Mouse (Mus musculus) liver, postnatal 0 days (tissue): ENCODE measurements at regions not wholly inside any gene's neighbourhood (a gene's known extent, or its start where the extent isn't known, plus 50 kb on each side); places are given as distances from the start of the nearest gene placed in this dataset.

Source experiments
- ATAC-seq: fragments of 200-750 bp; cut with Nextera tagmentation; 2 replicates; pipeline ENCODE4 v1.8.0; 2017; ENCODE audit warnings: mild to moderate bottlenecking, moderate library complexity
- DNase-seq: peaks from one replicate; pipeline ENCODE4 v3.0.0-alpha.2; 2016
- H3K27ac ChIP-seq: fragments of 300-500 bp; sonication (generic); 2 replicates; pipeline ENCODE4 v1.5.1; 2014; ENCODE audit warnings: antibody characterized with exemption, moderate library complexity, mild to moderate bottlenecking, low read depth
- H3K27me3 ChIP-seq: fragments of 300-500 bp; sonication (generic); 2 replicates; pipeline ENCODE4 v1.6.1; 2014; ENCODE audit warnings: low read length, control low read depth, mixed read lengths; ENCODE audit not compliant: insufficient read depth
- H3K36me3 ChIP-seq: fragments of 300-500 bp; sonication (generic); replicated peaks from 2 replicates; pipeline ENCODE4 v1.6.1; 2014; ENCODE audit warnings: mild to moderate bottlenecking, control low read depth, low read length, moderate library complexity, mixed read lengths; ENCODE audit not compliant: insufficient read depth
- H3K4me1 ChIP-seq: fragments of 300-500 bp; sonication (generic); 2 replicates; pipeline ENCODE4 v1.6.1; 2014; ENCODE audit warnings: antibody characterized with exemption, mild to moderate bottlenecking, control low read depth; ENCODE audit not compliant: insufficient read depth
- H3K4me2 ChIP-seq: fragments of 300-500 bp; sonication (generic); 2 replicates; pipeline ENCODE4 v1.6.1; 2014; ENCODE audit warnings: low read depth, mild to moderate bottlenecking, low read length, moderate library complexity, mixed read lengths
- H3K4me3 ChIP-seq: fragments of 300-500 bp; sonication (generic); 2 replicates; pipeline ENCODE4 v1.5.1; 2014; ENCODE audit warnings: low read depth, low read length
- H3K9ac ChIP-seq: fragments of 300-500 bp; sonication (generic); replicated peaks from 2 replicates; pipeline ENCODE4 v1.6.1; 2014; ENCODE audit warnings: mild to moderate bottlenecking, moderate library complexity
- H3K9me3 ChIP-seq: fragments of 300-500 bp; sonication (generic); 2 replicates; pipeline ENCODE4 v1.6.1; 2016; ENCODE audit warnings: mild to moderate bottlenecking, control low read depth, low read length, mixed read lengths
- CTCF ChIP-seq: sonication (generic); IDR thresholded peaks from 2 replicates; pipeline ENCODE4 v1.5.1; 2016; ENCODE audit warnings: antibody characterized with exemption, low read depth
- EP300 ChIP-seq: IDR thresholded peaks from 2 replicates; pipeline ENCODE4 v1.6.1; 2016; ENCODE audit warnings: antibody characterized with exemption, low read depth, mild to moderate bottlenecking
- WGBS: fragments of 180-500 bp; shearing (Covaris S2); extraction: QIAGEN DNeasy Blood & Tissue Kit; methylation state at CpG from one replicate; pipeline ENCODE4 v1.1.7; 2014; ENCODE audit not compliant: insufficient replicate concordance; 5-methylcytosine and 5-hydroxymethylcytosine counted together

DNA sequence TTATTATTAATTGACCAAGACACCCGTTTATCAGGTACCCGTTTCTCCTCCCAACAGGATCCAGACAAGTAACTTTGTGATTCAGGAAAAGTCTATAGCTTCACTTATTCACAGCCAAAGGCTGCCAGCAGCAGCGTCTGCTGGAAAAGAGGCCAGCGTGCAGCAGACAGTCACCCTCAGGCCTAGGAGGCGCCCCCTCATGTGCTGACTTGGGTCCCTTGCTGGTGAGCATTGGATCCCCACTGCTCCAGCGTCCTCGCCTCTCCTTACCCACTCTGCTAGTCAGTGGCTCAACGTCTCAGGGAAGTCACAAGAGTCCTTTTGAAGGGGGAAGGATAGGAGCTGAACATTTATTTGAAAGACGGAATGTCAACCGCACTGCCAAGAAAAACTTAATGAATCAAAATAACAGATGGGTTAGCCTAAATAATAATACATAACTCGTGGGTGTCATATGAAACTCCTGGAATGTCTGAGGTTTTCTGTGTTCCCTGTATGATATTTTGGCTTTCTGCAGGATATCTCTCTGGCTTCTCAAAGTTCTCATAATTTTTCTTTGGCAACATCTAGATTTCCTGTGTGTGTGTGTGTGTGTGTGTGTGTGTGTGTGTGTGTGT, 256.6 kb upstream of the Fn1 start:
- DNase-seq: no peak
- WGBS: 76% methylated on average over 11 of the region's 11 CpGs

DNA sequence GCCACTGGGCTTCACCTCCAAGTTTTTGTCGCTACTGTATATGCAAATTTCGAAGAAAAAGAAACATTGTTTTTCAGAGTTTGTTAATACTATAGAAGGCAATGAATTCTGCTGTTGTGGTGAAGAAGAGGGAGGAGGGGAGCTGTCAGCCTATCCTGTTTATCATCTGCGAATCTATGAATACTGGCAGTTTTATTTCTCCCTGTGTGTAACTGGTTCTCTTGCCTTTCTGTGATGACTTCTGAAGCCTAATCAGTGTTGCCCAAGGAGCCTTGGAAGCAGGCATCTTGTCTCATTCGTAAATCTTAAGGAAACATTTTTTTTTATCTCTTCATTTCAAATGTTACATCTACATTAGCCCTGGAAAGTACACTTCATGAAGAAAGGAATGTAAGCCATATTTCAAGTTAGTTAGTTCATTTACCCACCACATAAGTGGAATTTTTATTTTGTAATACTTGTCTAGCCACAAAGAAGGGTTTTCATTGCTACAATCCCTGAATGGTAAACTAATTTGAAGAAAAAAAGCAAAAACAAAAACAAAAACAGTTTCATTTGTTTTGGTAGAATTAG, 251.5 kb upstream of the Fn1 start:
- no peak for TF ChIP-seq CTCF
- TF ChIP-seq EP300: no peak
- DNase-seq (no peak), ATAC-seq (no peak)
- WGBS: 74% methylated on average over 4 of the region's 4 CpGs
- H3K9me3 ChIP-seq: no peaks in the 10 kb centered on the region
- H3K27ac ChIP-seq: no peak overlapping the region
- H3K4me3 ChIP-seq: no peak overlapping the region
- H3K4me2 ChIP-seq: no peak overlapping the region
- H3K9ac ChIP-seq: no peak overlapping the region
- no peaks in the 10 kb centered on the region for H3K4me1 ChIP-seq
- H3K27me3 ChIP-seq: no peaks in the 10 kb centered on the region
- H3K36me3 ChIP-seq: no peaks in the 10 kb centered on the region

More for the DNA sequence above, 256.6 kb upstream of the Fn1 start:
- TF ChIP-seq CTCF: no peak
- no peak for TF ChIP-seq EP300
- ATAC-seq: no peak
- no peak overlapping the region for H3K9ac ChIP-seq
- no peak overlapping the region for H3K4me3 ChIP-seq
- no peaks in the 10 kb centered on the region for H3K9me3 ChIP-seq
- H3K4me1 ChIP-seq: peaks cover 7% of the 10 kb centered on the region
- no peak overlapping the region for H3K4me2 ChIP-seq
- H3K27me3 ChIP-seq: no peaks in the 10 kb centered on the region
- no peak overlapping the region for H3K27ac ChIP-seq
- no peaks in the 10 kb centered on the region for H3K36me3 ChIP-seq

GRCm38 (mm10) chr1:71900106-71901074, 247.4 kb upstream of the Fn1 start:
- no peak for ATAC-seq
- Histone ChIP-seq H3K27ac (no peak overlapping the region), H3K27me3 (no peaks in the 10 kb centered on the region), H3K4me1 (peaks cover 7% of the 10 kb centered on the region), H3K4me2 (no peak overlapping the region), H3K36me3 (no peaks in the 10 kb centered on the region), H3K4me3 (no peak overlapping the region), H3K9me3 (no peaks in the 10 kb centered on the region), H3K9ac (no peak overlapping the region)
- TF ChIP-seq CTCF: 0 out of 2 replicates have a peak, but pooled peaks have one; percentile 3
- no peak for TF ChIP-seq EP300
- DNase-seq: no peak
- 55% methylated on average over 8 of the region's 9 CpGs for WGBS

- DNase-seq: no peak
- Histone ChIP-seq H3K9ac (no peak overlapping the region), H3K36me3 (no peaks in the 10 kb centered on the region), H3K4me1 (peaks cover 7% of the 10 kb centered on the region), H3K9me3 (no peaks in the 10 kb centered on the region), H3K4me3 (no peak overlapping the region), H3K27me3 (no peaks in the 10 kb centered on the region), H3K27ac (no peak overlapping the region), H3K4me2 (no peak overlapping the region)
- WGBS: 44% methylated on average over 8 of the region's 8 CpGs
- ATAC-seq: no peak
- no peak for TF ChIP-seq CTCF
- no peak for TF ChIP-seq EP300
Measured at GRCm38 (mm10) chr1:71899128-71899527, 246.1 kb upstream of the Fn1 start.

GRCm38 (mm10) chr1:71898198-71898597, 245.2 kb upstream of the Fn1 start:
- no peak for ATAC-seq
- Histone ChIP-seq H3K36me3 (no peaks in the 10 kb centered on the region), H3K9ac (no peak overlapping the region), H3K9me3 (no peaks in the 10 kb centered on the region), H3K4me3 (no peak overlapping the region), H3K27ac (no peak overlapping the region), H3K4me1 (peaks cover 7% of the 10 kb centered on the region), H3K27me3 (no peaks in the 10 kb centered on the region), H3K4me2 (no peak overlapping the region)
- WGBS: 68% methylated on average over 6 of the region's 6 CpGs
- TF ChIP-seq CTCF (no peak), EP300 (no peak)
- no peak for DNase-seq

- DNase-seq (no peak), ATAC-seq (no peak)
- no peaks in the 10 kb centered on the region for H3K36me3 ChIP-seq
- no peaks in the 10 kb centered on the region for H3K27me3 ChIP-seq
- H3K9me3 ChIP-seq: no peaks in the 10 kb centered on the region
- no peak overlapping the region for H3K9ac ChIP-seq
- TF ChIP-seq CTCF (no peak), EP300 (no peak)
- WGBS: 64% methylated on average over 8 of the region's 8 CpGs
- H3K4me1 ChIP-seq: peaks cover 7% of the 10 kb centered on the region
- H3K4me2 ChIP-seq: no peak overlapping the region
- H3K4me3 ChIP-seq: no peak overlapping the region
- no peak overlapping the region for H3K27ac ChIP-seq
Measured at GRCm38 (mm10) chr1:71897464-71898051, 244.6 kb upstream of the Fn1 start.
